Mouse (Mus musculus) R1 (cell line): Measurements from ENCODE around the gene Lix1.

Source experiments
- DNase-seq: peaks from one replicate; pipeline ENCODE4 v3.0.0-alpha.2; 2018; ENCODE audit warnings: low read depth, low spot score

Gene Lix1

DNA sequence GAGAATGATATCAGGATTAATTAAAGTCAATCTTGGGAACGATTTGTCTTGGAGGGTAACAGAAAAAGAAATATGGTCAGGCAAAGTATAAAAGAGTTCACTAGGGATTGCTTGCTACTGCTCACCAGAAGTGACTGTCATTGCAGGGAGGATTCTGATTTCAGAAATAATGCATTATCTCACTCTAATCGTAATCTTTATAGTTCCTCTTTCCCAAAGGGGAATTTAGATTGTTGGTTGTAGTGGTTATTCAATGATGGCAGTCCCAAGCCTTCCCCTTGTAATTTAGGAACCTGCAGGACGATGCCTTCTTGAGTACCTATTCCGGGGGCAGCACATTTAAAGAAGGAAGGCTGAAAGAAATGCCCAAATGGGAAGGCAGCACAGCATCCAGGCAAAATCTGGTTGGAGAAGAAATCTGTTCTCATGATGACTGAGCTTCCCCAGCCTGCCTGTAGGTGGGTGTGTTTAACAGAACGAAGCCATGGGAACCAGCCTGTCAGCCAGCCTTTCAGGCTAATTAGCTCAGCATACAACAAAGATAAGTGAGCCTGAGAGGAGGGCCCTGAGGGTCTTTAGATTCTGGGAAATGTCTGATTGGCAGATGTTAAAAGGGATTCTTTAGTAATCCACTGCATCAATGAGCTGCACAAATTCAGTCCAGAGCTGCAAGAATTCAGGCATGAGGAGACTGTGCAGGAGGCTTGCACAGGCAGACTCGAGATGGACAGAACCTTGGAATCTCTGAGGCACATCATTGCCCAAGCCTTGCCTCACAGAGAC is at the start of gene Lix1:
TSS of gene Lix1 (plus strand) at position 451 of the 783 bp plus-strand sequence.
- DNase-seq: peak; percentile 83

DNA sequence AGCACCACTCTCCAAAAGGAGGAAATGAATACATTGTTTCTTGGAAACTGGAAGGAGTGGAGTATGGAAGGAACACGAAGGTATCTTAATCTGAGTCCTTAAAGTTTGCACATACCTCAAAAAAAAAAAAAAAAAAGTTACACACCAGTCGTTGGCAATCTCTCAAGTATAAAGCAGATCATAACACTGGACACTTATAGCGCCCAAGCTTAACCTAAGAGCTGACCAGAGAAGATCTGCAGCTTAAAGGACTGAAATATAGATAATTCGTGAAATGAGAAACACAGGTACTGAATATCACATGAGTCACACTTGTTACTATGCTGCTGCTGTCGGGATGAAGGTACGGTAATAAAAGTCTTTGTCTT is 28.9 kb upstream of the Lix1 start:
- no peak for DNase-seq

DNA sequence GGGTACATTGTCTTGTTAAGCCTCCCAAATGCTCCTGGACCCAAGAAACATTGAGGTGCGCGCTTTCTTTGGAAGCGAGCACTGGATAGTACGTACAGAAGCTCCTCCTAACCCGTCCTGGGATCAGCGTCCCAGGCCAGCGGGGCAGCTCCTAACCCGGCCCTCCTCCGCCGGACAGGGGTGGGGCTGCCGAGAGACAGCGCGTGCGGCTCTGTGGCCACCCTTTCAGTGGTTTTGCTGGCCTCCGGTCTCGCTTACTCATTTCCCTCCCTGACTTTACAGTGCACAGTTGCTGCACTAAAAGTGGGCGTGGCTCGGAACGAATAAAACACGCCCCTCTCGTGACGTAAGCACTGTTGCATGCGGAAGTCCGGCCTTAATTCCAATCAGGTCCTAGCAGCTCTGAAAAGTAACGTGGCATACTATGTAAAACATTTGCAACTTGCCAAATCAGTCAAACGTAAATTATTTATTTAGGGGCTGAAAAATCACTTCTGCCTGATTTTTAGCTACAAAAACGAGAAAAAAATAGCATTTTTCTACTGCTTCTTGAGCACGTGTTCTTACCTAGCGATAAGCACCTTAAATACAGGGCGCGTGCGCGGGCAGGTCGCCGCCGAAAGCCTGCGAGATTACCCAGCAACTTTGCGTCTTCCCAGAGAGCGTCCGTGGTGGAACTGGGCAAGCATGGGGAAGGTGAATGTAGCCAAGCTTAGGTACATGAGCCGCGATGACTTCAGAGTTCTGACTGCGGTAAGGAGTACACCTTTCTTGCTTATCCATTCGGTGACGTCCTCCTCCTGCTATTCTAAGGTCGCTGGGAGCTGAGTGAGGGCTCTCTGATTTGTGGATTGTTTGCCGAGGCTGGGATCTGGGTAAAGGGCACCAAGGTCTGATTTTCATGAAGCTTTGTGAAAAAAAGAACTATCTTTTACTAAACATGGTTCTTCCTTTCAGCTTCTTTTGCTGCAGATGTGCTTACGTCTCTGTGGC is 28.3 kb upstream of the Lix1 start, which contains the start of gene Riok2:
TSS of gene Riok2 (plus strand) at position 392 of the 993 bp plus-strand sequence.
- DNase-seq: peak; percentile 99

DNA sequence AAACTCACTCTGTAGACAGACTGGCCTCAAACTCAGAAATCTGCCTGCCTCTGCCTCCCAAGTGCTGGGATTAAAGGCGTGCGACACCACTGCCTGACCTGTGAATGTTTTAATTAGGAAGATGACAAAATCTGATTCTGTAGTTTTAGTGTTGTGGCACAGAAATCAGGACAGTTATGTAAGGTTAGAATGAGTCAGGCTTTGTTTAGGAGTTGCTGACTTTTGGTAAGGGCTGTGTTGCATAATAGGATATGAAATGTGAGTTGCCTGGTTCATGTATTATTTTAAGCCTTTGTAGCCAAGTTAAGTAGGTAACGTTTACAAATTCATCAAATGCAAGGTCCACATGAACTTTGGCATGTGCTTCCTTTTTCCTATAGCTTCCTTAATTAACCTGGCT is 26.9 kb upstream of the Lix1 start:
- no peak for DNase-seq

DNA sequence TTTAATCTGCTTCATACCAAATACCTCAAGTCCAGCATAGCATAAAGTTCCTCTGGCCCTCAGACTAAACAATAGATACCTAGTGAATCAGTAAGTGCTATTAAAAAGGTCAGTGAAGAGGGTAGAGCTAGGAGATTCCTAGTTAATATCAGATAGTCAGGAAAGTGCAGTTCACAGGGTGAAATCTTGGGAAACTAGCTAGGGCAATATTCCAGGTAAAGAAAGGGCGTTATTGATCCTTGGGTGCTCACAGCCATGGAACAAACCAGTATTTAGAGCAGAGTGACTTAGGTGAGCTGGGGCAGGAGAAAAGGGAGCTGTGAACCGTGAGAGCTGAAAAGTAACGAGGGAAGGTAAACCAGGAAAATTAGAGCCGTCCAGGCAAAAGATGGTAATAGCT is 18.8 kb upstream of the Lix1 start:
- no peak for DNase-seq

DNA sequence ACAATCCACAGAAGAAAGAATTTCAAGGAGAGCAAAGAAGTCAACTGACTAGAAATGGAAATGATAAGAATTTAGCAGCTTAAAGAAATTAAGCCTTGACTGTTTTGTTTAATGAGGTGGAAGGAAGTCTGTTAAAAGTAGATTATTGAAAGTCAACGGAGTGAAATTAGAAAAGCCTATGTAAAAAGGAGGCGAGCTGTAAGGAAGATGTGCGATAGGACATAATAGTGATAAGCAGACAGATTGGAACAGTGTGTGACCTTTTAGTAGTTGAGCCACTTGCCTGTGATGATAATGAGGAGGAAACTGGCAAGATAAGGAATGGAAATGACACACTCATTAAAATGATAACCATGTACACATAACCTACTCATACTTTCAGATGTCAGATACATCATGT is 18.0 kb upstream of the Lix1 start:
- DNase-seq: no peak

DNA sequence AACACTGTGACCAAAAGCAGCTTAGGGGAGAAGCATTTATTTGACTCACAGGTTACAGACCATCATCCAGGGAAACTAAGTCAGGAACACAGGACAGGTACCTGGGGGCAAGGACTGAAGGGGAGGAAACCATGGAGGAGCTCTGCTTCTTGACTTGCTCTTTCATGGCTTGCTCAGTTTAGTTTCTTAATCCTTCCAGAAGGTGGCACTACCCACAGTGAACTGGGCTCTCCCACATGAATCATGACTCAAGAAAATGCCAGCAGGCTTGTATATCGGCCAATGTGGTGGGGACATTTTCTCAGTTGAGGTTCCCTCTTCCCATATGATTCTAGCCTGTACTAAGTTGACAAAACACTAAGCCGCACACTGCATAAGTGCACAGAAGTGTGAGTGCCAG is 16.4 kb upstream of the Lix1 start:
- peak; percentile 81 for DNase-seq

DNA sequence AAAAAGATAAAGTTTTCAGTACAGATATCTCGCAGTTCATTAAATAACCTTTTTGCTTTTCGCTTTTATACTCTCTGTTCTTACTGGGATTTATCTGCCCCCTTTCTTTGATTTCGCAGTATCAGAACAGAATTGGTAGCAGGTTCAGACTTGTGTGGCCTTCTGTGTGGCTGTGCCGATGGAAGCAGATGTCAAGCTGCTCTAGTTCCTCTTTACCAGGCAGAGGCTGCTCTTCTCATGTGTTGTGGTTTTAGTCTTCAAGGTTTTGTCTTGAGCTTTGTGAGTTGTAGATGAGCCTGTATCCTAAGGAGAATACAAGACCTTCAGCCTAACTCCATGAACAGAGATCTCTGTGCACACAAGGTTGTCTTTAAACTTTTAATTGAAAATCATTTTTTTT is 10.6 kb upstream of the Lix1 start:
- no peak for DNase-seq

DNA sequence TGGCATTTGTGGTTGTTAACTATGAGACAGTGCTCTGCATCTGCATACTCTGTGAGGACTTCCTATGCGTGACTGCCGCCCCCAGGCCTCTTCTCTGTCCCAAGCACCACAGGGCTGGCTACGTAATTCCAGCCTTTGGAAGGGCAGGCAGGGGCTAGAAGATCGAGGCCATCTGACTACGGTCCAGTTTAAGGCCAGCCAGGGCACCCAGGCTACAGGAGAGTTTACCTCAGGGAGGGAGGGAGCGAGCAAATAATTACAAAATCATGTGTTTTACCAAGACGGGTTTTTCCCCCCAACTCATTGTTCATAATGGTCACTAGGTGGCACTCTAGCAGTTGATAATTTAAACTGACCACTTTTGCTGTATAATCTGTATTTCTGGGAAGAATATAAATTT is 9.6 kb upstream of the Lix1 start:
- no peak for DNase-seq

DNA sequence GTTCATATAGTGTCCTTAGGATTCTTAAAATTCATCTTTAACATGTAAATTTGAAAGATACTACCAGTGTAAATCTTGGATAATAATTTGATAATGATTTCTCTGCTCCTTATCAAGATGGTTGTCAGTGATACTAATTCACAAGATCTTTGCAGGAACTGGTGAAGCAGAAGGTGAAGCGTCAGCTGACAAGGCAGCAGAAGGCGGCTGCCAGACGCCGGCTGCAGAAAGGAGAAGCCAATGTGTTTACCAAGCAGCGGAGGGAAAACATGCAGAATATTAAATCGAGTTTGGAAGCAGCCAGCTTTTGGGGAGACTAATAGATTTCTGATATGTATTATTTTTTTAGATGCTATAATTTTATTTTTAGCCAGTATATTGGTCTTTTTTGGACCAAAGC is 9.2 kb upstream of the Lix1 start:
- DNase-seq: no peak

DNA sequence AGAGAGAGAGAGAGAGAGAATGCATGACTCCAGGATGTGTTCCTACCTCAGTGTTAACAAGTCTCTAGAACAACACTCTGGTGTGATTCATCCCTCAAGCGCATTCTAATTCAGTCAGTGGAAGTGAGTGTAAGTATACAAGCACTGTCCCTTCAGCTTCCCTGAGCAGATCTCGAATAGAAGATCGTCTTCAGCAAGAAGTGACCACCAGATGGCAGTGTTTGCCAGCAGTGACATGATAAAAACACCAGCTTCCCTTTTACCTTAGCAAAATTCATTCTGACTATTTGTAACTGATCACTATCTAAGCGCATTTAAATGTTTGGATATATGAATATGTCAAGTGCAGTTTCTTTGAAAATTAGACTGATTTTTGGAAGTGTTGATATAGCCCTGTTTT is 8.1 kb upstream of the Lix1 start:
- peak; percentile 87 for DNase-seq

DNA sequence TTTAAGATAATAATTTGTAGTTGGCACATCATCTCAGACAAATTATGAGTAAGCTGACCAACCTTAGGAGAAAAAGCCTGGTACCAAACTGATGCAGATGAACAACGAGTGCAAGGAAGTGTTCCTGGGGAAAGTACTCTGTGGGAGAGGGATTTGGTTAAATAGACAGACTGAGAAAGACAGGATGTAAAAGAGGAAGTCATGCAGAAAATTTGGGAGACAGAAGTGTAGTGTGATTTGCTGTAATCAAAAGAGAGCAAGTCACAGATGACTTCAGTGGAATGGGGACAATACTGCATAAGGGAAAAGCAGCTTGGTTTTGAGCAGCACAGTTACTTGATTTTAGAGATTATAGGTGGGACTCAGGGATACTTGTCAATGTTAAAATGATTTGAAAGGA is 5.6 kb upstream of the Lix1 start:
- no peak for DNase-seq

DNA sequence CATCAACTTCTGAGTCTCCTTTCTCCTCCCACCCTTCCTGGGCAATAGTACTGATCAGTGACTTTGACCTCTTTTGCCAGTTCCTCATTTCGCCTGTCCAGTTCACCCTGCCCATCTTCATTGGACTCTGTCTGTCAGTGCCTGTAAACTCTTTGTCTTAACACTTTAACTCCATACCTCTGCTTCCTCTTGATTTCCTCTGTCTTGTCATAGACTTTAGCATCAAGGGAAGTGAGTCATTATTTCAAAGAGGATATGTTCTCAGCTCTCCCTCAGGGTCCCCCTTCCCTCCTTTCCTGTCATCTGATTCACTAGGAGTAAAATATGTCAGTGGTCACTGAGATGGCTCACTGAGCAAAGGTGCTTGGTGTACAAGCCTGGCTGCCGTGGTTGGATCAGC is 3.8 kb upstream of the Lix1 start:
- DNase-seq: no peak

DNA sequence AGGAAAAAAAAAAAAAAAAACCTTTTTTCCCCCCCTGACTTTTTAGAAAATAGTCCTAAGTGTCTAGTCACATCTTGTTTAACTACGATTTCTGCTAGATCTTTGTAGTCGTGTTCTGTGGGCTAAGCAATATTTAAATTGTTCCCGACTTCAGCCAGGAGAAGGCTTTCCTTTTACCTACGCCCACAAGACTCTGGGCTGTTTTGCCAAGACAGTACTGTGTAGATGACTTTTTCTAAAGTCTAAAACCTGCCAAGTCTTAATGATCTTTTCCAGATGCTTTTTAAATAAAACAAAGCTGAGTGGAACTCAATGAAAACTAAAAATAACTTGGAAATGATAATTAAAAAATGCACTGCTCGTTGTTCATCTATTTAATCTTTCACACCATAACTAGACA is 566 bp downstream of the Lix1 start:
- DNase-seq: no peak

DNA sequence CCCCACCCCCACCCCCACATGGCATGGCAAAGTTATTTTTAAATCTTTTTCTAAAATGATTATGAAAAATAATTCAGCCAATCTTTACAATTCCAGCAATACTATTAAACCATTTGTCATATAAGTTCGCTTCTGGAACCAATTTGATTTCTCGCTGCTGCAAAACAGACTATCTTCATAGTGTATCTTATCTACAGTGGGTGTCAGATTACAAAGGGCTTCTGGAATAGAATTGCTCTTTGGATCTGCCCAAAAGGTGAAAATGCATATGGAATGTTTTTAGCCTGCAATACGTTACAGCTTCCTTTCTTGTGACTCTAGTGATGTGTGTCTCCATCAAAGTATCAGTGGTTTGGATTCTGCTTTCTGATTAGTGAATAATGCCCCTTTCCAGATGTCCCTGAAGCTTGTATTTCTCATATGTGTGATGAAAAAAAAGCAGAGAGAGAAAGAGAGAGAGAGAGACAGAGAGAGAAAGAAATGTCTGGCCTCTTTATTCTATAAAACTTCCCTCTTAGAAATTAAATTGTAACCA is 1.2 kb downstream of the Lix1 start:
- no peak for DNase-seq

DNA sequence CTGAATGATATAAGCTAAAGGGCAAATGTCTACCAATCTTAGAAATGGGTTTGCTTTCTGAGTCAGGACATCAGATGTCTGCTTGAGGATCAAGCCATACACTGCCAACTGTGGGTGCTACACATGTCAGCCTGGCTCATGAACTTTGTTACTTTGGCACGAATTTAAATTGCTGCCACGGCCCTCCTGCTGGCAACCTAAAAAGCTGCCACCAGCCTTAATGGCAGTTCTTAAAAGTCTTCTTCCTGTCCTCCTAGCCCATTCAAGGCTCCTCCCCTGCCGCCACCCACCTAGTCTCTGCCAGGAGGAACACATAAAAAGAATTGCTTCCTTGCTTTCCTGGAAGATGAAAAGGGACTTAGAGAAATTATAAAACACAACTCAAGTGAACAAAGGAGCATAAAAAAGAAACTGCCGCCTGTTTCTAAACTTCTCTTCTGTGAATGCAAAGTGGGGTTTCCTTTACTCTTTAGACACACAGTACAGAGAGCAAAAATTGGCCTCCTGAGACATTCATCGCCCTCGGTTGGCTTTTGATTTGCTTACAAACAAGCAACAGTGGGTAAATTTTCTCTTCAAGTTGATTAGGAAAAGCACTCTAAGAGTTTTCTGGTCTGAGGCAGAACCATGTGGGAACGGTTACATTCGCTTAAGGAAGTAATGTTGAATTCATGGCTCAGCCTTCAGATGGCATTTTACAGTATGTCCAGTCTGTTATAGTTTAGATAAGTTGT is 2.5 kb downstream of the Lix1 start:
- DNase-seq: no peak

DNA sequence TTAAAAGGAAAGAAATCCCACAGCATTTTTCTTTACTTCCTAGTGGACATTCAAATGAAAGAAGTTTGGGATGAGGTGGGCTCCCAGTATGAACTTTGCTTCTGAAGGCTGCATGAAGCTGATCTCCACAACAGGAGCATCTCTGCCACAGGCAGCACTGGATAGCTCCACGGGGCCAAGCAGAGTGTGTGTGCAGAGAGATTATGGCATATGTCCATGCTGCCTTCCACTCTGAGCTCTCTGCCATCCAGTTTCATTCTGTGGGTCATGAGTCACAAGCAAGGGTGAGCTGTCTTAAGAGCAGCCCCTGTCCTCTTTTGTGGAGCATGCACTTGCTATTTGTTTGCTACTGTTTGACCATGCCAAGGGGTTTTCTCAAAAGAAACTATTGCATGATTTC is 3.1 kb downstream of the Lix1 start:
- no peak for DNase-seq

DNA sequence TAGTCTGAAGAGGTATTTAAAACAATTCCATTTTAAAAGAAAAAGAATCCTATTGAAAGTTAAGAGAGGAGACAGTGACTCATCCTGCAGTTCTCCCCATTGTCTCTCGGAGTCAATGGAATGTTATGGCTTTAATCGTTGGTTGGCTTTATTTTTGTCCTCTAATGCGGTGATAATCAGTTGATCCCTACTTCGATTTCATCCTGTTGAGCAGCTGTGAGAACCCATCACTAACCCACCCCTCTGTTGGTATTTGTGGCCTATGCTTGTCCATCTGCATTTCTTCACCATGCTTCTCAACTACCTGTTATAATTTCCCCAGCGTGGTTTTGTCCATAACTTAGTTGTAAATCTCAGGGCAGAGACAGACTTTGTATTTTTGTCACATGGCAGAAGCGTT is 5.7 kb downstream of the Lix1 start:
- DNase-seq: peak; percentile 77

DNA sequence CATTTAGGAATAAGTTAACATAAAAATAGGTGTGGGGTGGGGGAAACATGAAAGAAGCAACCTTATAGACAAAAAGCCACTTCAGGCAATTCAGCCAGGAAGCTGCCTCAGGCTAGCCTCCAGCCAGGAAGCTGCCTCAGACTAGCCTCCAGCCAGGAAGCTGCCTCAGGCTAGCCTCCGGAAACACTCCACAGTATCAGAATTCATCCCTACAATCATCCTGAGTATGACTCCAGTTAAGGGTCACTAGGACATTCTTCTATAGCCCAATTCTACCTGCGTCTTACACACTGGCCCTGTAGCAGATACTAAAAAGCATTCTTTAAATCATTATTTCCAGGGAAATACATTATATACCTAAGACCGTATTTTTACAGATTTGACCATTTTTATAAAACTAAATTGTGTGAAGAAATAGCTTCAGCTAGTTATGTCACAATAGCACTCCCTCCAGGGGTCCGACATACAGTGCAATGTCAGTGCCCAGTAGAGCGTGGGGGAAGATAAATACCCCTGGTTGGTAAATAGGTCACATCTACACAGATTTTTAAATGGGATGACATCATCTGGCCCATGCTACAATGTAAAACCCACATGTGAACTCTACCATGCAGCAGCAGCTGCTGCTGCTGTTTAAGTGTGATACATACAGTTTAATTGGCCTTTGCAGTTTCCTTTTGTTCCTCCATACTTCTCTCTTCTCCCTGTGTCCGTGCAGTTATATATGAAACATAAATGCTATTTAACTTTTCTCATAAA is 6.4 kb downstream of the Lix1 start:
- DNase-seq: peak; percentile 71

DNA sequence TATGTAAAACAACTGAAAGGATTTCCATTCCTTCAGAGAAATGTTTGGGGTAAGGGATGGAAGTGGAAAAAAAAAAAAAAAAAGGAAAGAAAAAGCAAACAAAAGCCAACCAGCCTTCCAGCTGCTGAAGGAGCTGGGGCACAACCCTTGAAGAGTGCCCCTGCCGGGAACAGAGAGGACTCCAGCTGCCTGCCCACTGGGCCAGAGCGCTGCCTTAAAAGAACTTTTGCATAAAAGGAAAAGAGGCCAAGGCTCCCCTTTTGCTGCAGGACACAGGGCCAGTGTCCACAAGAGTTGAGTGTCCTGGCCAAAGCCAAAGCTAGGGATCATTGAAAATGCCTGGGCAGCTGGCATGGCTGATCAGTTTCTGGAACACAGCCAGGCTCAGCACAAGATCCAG is 7.1 kb downstream of the Lix1 start:
- peak; percentile 39 for DNase-seq

DNA sequence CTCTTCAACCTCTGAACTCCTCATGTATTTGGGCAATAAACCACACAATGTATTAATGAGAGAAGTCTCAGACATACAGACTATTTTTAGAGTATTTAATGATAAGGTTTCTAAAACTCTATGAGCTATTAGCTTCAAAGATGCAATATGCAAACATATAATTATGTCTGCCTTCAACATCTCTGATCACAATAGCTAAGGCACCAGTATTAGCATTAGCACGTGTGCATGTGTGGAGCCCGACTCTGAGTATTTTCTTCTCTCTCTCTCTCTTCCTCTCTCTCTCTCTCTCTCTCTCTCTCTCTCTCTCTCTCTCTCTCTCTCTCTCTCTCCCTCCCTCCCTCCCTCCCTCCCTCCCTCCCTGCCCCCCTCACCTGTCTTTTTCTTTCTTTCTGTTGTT is 9.0 kb downstream of the Lix1 start:
- no peak for DNase-seq
